Mouse (Mus musculus) small intestine, adult 2 months (tissue): ENCODE data around the gene Ogg1.

Experiments used
- CTCF ChIP-seq: fragments of 200-500 bp; IDR thresholded peaks from 2 replicates; pipeline ENCODE4 v1.5.1; 2012; ENCODE audit warnings: low read depth, mild to moderate bottlenecking, control low read depth, inconsistent platforms, low read length, moderate library complexity, mixed read lengths; ENCODE audit not compliant: insufficient replicate concordance, insufficient read length; ENCODE audit errors: extremely low read depth
- POLR2A ChIP-seq: fragments of 200-500 bp; IDR thresholded peaks from 2 replicates; pipeline ENCODE4 v1.6.1; 2012; ENCODE audit warnings: low read depth, mild to moderate bottlenecking, control low read depth, inconsistent platforms, low read length, moderate library complexity

GRCm38 (mm10) chr6:113336852-113337620, 10.3 kb downstream of the Ogg1 start:
- TF ChIP-seq CTCF (no peak), POLR2A (no peak)
